ENCODE assay signal across 9 mouse cellular contexts in genomic region chr14:117710463-117710911, GRCm38 (mm10).
DNase-seq lines count a peak whose midpoint lies in the region; ATAC-seq and TF ChIP-seq lines count a peak whose summit lies in the region.
"Had no signal": no experiment of that assay in that cellular context is flagged by ENCODE, and none has a peak within 500 bp of the region (broad histone marks: within the 10 kb centered on the region; RNA-seq: fewer than 3 reads in every experiment).

No protein-coding gene starts in this region.

- peak; percentile 89 for TF ChIP-seq EP300 in heart, adult 2 months (IDR thresholded peaks at IDR 0.05; ENCODE audit: insufficient read depth, low read depth, low read length)

- no peaks in the 10 kb centered on the region for H3K27me3 ChIP-seq in midbrain, embryonic 11.5 days (ENCODE audit: control insufficient read depth, insufficient read depth, low read length)
- H3K27me3 ChIP-seq in midbrain, embryonic 13.5 days = no peaks in the 10 kb centered on the region
- H3K27me3 ChIP-seq in heart, adult 2 months (ENCODE audit: control insufficient read depth, insufficient read depth, low read length) = no peaks in the 10 kb centered on the region
- H3K27me3 ChIP-seq in limb, embryonic 12.5 days = no peaks in the 10 kb centered on the region
- no peaks in the 10 kb centered on the region for H3K27me3 ChIP-seq in stomach, embryonic 14.5 days (ENCODE audit: control insufficient read depth, insufficient read depth, low read length)
- H3K27me3 ChIP-seq: liver, embryonic 13.5 days had no signal

- WGBS in midbrain, embryonic 11.5 days = 85% methylated on average over 10 of the region's 10 CpGs
- WGBS in midbrain, embryonic 13.5 days = 79% methylated on average over 10 of the region's 10 CpGs
- 55% methylated on average over 10 of the region's 10 CpGs for WGBS in heart, adult 2 months
- 69% methylated on average over 10 of the region's 10 CpGs for WGBS in limb, embryonic 12.5 days
- WGBS in stomach, embryonic 14.5 days = 53% methylated on average over 10 of the region's 10 CpGs

- TF ChIP-seq POLR2A in heart, adult 2 months (IDR thresholded peaks at IDR 0.05; ENCODE audit: insufficient read depth, low read depth, low read length) = no peak

- ATAC-seq in midbrain, embryonic 11.5 days (ENCODE audit: low FRiP score) = no peak
- ATAC-seq in midbrain, embryonic 13.5 days = no peak
- peak; percentile 75 for ATAC-seq in limb, embryonic 12.5 days (ENCODE audit: insufficient number of reproducible peaks, insufficient read depth, low FRiP score, low TSS enrichment, low read depth)
- no peak for ATAC-seq in stomach, embryonic 14.5 days (ENCODE audit: insufficient number of reproducible peaks, insufficient read depth, low FRiP score, low read depth)

- no peak overlapping the region for H3K4me2 ChIP-seq in midbrain, embryonic 11.5 days
- H3K4me2 ChIP-seq in midbrain, embryonic 13.5 days (replicated peaks) = no peak overlapping the region
- H3K4me2 ChIP-seq in limb, embryonic 12.5 days = no peak overlapping the region
- no peak overlapping the region for H3K4me2 ChIP-seq in stomach, embryonic 14.5 days (replicated peaks; ENCODE audit: low read depth, low read length)
- H3K4me2 ChIP-seq: liver, embryonic 13.5 days had no signal

- H3K79me2 ChIP-seq in heart, adult 2 months (replicated peaks; ENCODE audit: control insufficient read depth, insufficient read depth, low read length) = no peaks in the 10 kb centered on the region

- H3K27ac ChIP-seq in midbrain, embryonic 11.5 days (ENCODE audit: low read depth, low read length) = no peak overlapping the region
- H3K27ac ChIP-seq in midbrain, embryonic 13.5 days = no peak overlapping the region
- peak overlapping the region; percentile 45 for H3K27ac ChIP-seq in heart, adult 2 months
- H3K27ac ChIP-seq in limb, embryonic 12.5 days = peak overlapping the region; percentile 12; the same call in 1 of the 2 replicates
- 0 out of 2 replicates have a peak overlapping the region, but pooled peaks have one; percentile 27 for H3K27ac ChIP-seq in stomach, embryonic 14.5 days (ENCODE audit: low read length)
- H3K27ac ChIP-seq: liver, embryonic 13.5 days had no signal

- no peaks in the 10 kb centered on the region for H3K4me1 ChIP-seq in midbrain, embryonic 11.5 days (ENCODE audit: control insufficient read depth, insufficient read depth, low read length)
- no peaks in the 10 kb centered on the region for H3K4me1 ChIP-seq in midbrain, embryonic 13.5 days (replicated peaks)
- peaks cover 1% of the 10 kb centered on the region; the same call in 1 of the 2 replicates for H3K4me1 ChIP-seq in heart, adult 2 months (ENCODE audit: control insufficient read depth, insufficient read depth, low read length)
- peaks cover 13% of the 10 kb centered on the region; the same call in 1 of the 2 replicates for H3K4me1 ChIP-seq in limb, embryonic 12.5 days (replicated peaks)
- H3K4me1 ChIP-seq in stomach, embryonic 14.5 days (ENCODE audit: control insufficient read depth, insufficient read depth, low read length) = no peaks in the 10 kb centered on the region
- H3K4me1 ChIP-seq: liver, embryonic 13.5 days had no signal

- H3K9ac ChIP-seq in midbrain, embryonic 11.5 days (ENCODE audit: low read length) = no peak overlapping the region
- no peak overlapping the region for H3K9ac ChIP-seq in midbrain, embryonic 13.5 days (replicated peaks)
- no peak overlapping the region for H3K9ac ChIP-seq in heart, adult 2 months (ENCODE audit: low read depth, low read length)
- no peak overlapping the region for H3K9ac ChIP-seq in limb, embryonic 12.5 days (replicated peaks)
- H3K9ac ChIP-seq in stomach, embryonic 14.5 days (replicated peaks; ENCODE audit: low read depth, low read length) = no peak overlapping the region
- H3K9ac ChIP-seq: liver, embryonic 13.5 days had no signal

- TF ChIP-seq CTCF in heart, adult 2 months (IDR thresholded peaks at IDR 0.05) = peak; percentile 27

- intact Hi-C loops in heart, adult 2 months (cut with DNase I) = no loop called here

- H3K9me3 ChIP-seq in midbrain, embryonic 11.5 days (ENCODE audit: control insufficient read depth, low read length) = no peaks in the 10 kb centered on the region
- H3K9me3 ChIP-seq in midbrain, embryonic 13.5 days = no peaks in the 10 kb centered on the region
- no peaks in the 10 kb centered on the region for H3K9me3 ChIP-seq in limb, embryonic 12.5 days
- no peaks in the 10 kb centered on the region for H3K9me3 ChIP-seq in stomach, embryonic 14.5 days (ENCODE audit: control insufficient read depth, low read depth, low read length)
- H3K9me3 ChIP-seq: liver, embryonic 13.5 days had no signal

- H3K4me3 ChIP-seq in midbrain, embryonic 11.5 days (ENCODE audit: low read depth, low read length) = no peak overlapping the region
- H3K4me3 ChIP-seq in midbrain, embryonic 13.5 days (replicated peaks) = no peak overlapping the region
- no peak overlapping the region for H3K4me3 ChIP-seq in heart, adult 2 months
- H3K4me3 ChIP-seq in limb, embryonic 12.5 days (replicated peaks) = no peak overlapping the region
- H3K4me3 ChIP-seq in stomach, embryonic 14.5 days (ENCODE audit: low read depth, low read length) = no peak overlapping the region
- H3K4me3 ChIP-seq: liver, embryonic 13.5 days had no signal

- DNase-seq in midbrain, embryonic 11.5 days (ENCODE audit: low spot score, missing footprints) = peak; percentile 76
- DNase-seq in heart, adult 2 months = peak; percentile 69 to 82
- DNase-seq in thymus, postnatal 10 days (ENCODE audit: low spot score in 2 of 2) = no peak
- no peak for DNase-seq in spleen, adult 12 weeks (ENCODE audit: low spot score)
- DNase-seq in embryo, embryonic 9.5 days (ENCODE audit: extremely low spot score) = no peak
- DNase-seq: liver, embryonic 13.5 days had no signal

- no peaks in the 10 kb centered on the region for H3K36me3 ChIP-seq in midbrain, embryonic 11.5 days (ENCODE audit: control insufficient read depth, insufficient read depth, low read length)
- H3K36me3 ChIP-seq in midbrain, embryonic 13.5 days = no peaks in the 10 kb centered on the region
- no peaks in the 10 kb centered on the region for H3K36me3 ChIP-seq in heart, adult 2 months (ENCODE audit: control insufficient read depth, insufficient read depth, low read length)
- no peaks in the 10 kb centered on the region for H3K36me3 ChIP-seq in limb, embryonic 12.5 days
- no peaks in the 10 kb centered on the region for H3K36me3 ChIP-seq in stomach, embryonic 14.5 days (ENCODE audit: control insufficient read depth, insufficient read depth, low read length)
- H3K36me3 ChIP-seq: liver, embryonic 13.5 days had no signal

Comparison
In these comparisons a context has a peak if more than half of its experiments do, and no peak if none do; other contexts are left out.
1. DNase-seq: peak in midbrain, embryonic 11.5 days (single experiment) and heart, adult 2 months (2 of 2); none in thymus, postnatal 10 days (0 of 2), spleen, adult 12 weeks (single experiment) and embryo, embryonic 9.5 days (single experiment).
2. H3K27ac ChIP-seq: peak in heart, adult 2 months (single experiment), limb, embryonic 12.5 days (single experiment) and stomach, embryonic 14.5 days (single experiment); none in midbrain, embryonic 11.5 days (single experiment) and midbrain, embryonic 13.5 days (single experiment).